Mouse (Mus musculus): ENCODE measurements around the gene Galnt10. TPM values are rescaled to one million over a fixed set of nuclear protein-coding genes. Genes with fewer than 3 reads are reported as not detected.

Galnt10 gene
- polyA plus RNA-seq (2015; fragmentation: Nextera tagmentation; extraction: Ambion mirVana): 14.3 and 16.9 TPM in 2 replicates

DNA sequence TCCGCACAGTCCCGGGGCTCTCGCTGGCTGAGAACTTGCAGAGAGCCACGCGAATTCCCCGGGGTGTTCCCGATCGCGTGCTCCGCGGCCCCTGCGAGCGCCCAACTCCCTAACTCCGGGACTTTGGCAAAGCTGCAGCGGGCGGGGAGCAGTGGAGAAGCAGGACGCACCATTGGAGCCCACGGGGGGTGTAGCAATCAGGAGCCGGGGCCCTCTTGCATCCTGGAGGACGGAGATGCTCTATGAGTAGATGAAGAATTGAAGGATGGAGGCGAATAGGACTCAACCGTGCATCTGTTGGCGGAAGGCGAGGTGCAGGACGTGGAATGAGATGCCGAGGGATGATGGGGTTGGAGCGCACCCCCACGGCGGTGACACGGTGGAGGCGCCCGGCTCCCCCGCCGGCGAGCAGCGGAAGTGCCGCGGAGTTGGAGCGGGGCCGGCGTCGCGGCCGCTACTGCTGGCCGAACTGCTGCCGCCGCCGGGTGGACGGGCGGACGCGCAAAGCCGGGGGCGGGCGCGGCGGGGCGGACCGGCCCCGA lies at the start of gene Galnt10:
TSS of gene Galnt10 (plus strand) at position 425 of the 542 bp plus-strand sequence.

DNA sequence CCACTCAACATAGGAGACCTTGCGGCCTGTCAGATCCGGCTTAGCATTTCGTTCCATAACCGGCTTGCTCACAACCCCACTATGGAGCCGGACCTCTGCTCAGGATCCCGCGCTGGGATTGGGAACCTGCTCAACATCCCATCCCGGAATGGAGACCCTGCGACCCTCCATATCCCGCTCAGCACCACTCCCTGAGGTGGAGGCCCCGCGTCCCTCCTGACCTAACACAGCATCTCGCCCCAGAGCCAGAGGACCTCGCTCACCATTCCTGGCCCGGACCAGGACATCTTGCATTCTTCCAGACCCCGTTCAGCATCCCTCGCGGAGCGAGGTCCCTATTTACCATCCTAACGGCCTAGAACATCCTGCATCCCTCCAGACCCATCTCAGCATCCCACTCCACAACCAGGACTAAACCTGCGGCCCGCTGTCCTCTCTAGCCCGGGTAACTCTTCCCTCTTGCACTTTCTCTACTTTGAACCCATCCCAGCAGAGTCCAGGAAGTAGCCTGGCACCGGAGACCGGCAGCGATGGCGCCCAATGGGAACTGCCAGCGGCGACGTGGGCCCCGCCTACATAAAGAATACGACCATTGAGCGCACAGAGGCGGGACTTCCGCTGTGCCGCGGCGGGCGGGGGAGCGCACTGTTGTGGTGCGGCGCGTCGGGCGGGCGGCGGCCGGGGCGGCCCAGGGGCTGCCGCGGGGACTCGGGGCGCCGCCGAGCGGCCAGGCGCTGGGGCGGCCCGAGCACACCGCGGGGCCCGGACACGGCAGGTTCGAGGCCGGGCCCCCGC lies 155.9 kb downstream of the Galnt10 start, which contains the start of gene Sap30l:
TSS of gene Sap30l (plus strand) at position 667 of the 795 bp plus-strand sequence.

DNA sequence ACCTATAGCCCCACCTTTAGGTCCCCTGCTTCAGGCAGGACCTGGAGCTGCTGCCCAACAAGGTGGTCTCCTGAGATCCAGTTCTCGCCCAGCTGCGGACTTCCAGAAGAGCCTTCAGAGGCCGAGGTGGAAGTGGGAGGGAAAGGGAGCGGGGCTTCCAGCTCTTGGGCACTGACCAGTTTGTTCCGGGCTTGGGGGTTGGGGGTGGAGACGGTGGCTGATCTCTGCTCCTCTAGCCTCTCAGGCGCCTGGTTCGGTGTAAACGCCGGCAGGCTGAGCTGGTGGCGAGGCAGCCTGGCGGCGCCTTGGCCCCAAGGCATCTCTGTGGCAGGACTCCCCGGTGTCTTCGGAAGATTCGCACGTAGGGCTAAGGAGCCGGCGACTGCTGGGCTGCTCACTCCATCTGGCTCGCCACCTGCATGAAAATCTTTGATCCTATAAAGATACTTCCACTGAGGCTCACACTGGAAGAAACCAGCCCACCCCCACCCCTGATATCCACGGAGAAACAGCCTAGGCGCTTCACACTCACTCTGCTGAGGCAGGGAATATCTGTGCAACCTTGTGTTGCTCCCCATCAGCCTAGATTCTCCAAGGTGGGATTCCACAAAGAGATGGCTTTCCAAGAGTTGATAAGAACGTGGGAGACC lies 187.4 kb downstream of the Galnt10 start, which contains the start of gene Hand1:
TSS of gene Hand1 (minus strand) at position 267 of the 650 bp plus-strand sequence.

Other genes starting within 250 kb of the Galnt10 start
- gene Fam114a2, start 126.8 kb upstream of the Galnt10 start, polyA plus RNA-seq (2015; fragmentation: Nextera tagmentation; extraction: Ambion mirVana): 34.0 and 36.0 TPM in 2 replicates
- 15.4 and 19.3 TPM in 2 replicates for gene Mfap3, start 126.8 kb upstream of the Galnt10 start, polyA plus RNA-seq (2015; fragmentation: Nextera tagmentation; extraction: Ambion mirVana)
- 7.8 and 8.8 TPM in 2 replicates for gene Sap30l, start 156.2 kb downstream of the Galnt10 start, polyA plus RNA-seq (2015; fragmentation: Nextera tagmentation; extraction: Ambion mirVana)
- not detected in 2 replicates for gene Hand1, start 187.4 kb downstream of the Galnt10 start, polyA plus RNA-seq (2015; fragmentation: Nextera tagmentation; extraction: Ambion mirVana)

Data from spleen, postnatal 0 days (tissue).